In genomic region chr15:78826213-78827204, GRCm38 (mm10) we compare ENCODE assay signal across 8 mouse cellular contexts. TPM values are rescaled to one million over a fixed set of nuclear protein-coding genes. Genes with fewer than 3 reads are reported as not detected.
DNase-seq lines count a peak whose midpoint lies in the region; ATAC-seq lines count a peak whose summit lies in the region.

No protein-coding gene starts in this region.

- H3K4me2 ChIP-seq in hindbrain, embryonic 15.5 days: no peak overlapping the region

- 29% methylated on average over 28 of the region's 28 CpGs for WGBS in hindbrain, embryonic 15.5 days
- WGBS in midbrain, embryonic 10.5 days: 22% methylated on average over 28 of the region's 28 CpGs

- no peak overlapping the region for H3K9ac ChIP-seq in hindbrain, embryonic 15.5 days

- H3K27me3 ChIP-seq in hindbrain, embryonic 15.5 days: no peaks in the 10 kb centered on the region
- peaks cover 31% of the 10 kb centered on the region for H3K27me3 ChIP-seq in midbrain, embryonic 10.5 days (ENCODE audit: low read depth, poor library complexity, severe bottlenecking)

- peak; percentile 88 for ATAC-seq in frontal cortex, adult (ENCODE audit: low TSS enrichment)
- ATAC-seq in hindbrain, embryonic 15.5 days (ENCODE audit: low FRiP score, low read depth): peak; percentile 86

- H3K9me3 ChIP-seq in hindbrain, embryonic 15.5 days: no peaks in the 10 kb centered on the region
- no peaks in the 10 kb centered on the region for H3K9me3 ChIP-seq in midbrain, embryonic 10.5 days (replicated peaks)

- peak; percentile 67 for DNase-seq in ovary, postnatal 36 days (ENCODE audit: low spot score)
- no peak for DNase-seq in ovary, adult 18-20 months (ENCODE audit: low spot score)
- DNase-seq in cerebellum, adult 8-10 months: peak; percentile 64
- peak; percentile 74 to 79 for DNase-seq in left cerebral cortex, postnatal 25 days (ENCODE audit: low spot score in 2 of 2)
- DNase-seq in midbrain, embryonic 10.5 days (ENCODE audit: low spot score): peak; percentile 78
- peak; percentile 41 to 50 for DNase-seq in spleen, postnatal 36 days (ENCODE audit: low spot score in 2 of 2)

- intact Hi-C loops in left cerebral cortex, postnatal 25 days (cut with DNase I): loop anchor here (1.0 to 2.0 kb wide), 2 partner anchors 22 to 43 kb away; no protein-coding TSS in a partner anchor

- H3K4me1 ChIP-seq in hindbrain, embryonic 15.5 days (replicated peaks): peaks cover 10% of the 10 kb centered on the region
- H3K4me1 ChIP-seq in midbrain, embryonic 10.5 days: peaks cover 23% of the 10 kb centered on the region

- H3K4me3 ChIP-seq in hindbrain, embryonic 15.5 days: no peak overlapping the region
- no peak overlapping the region for H3K4me3 ChIP-seq in midbrain, embryonic 10.5 days

- no peaks in the 10 kb centered on the region for H3K36me3 ChIP-seq in hindbrain, embryonic 15.5 days
- H3K36me3 ChIP-seq in midbrain, embryonic 10.5 days: no peaks in the 10 kb centered on the region

- H3K27ac ChIP-seq in hindbrain, embryonic 15.5 days (replicated peaks): no peak overlapping the region
- H3K27ac ChIP-seq in midbrain, embryonic 10.5 days (replicated peaks): peak overlapping the region; percentile 49; the same call in 1 of the 2 replicates

RNA-seq across cellular contexts. Expression of gene Cdc42ep1, which starts 15.9 kb away (rescaled TPM):
- 14.7 and 15.5 TPM in 2 replicates for polyA plus RNA-seq in hindbrain, embryonic 15.5 days (2015; fragmentation: Nextera tagmentation; extraction: Ambion mirVana)
- total RNA-seq in left cerebral cortex, postnatal 25 days (2021): 10 to 100 TPM; 11.9 to 13.2 TPM
- 12.9 and 14.3 TPM in 2 replicates for polyA plus RNA-seq in midbrain, embryonic 10.5 days (2016; fragmentation: Nextera tagmentation; extraction: Ambion mirVana)

RNA-seq across cellular contexts. Expression of gene Card10, which starts 23.7 kb away (rescaled TPM):
- 2.4 and 2.6 TPM in 2 replicates for polyA plus RNA-seq in hindbrain, embryonic 15.5 days (2015; fragmentation: Nextera tagmentation; extraction: Ambion mirVana)
- 1 to 10 TPM; 3.9 to 4.2 TPM for total RNA-seq in left cerebral cortex, postnatal 25 days (2021)
- polyA plus RNA-seq in midbrain, embryonic 10.5 days (2016; fragmentation: Nextera tagmentation; extraction: Ambion mirVana): 2.6 TPM in 2 replicates

RNA-seq across cellular contexts. Expression of gene Lgals2, which starts 28.8 kb away (rescaled TPM):
- 0.68 TPM in 1 of 2 replicates, not detected in the other for polyA plus RNA-seq in hindbrain, embryonic 15.5 days (2015; fragmentation: Nextera tagmentation; extraction: Ambion mirVana)
- total RNA-seq in left cerebral cortex, postnatal 25 days (2021): not detected
- not detected in 2 replicates for polyA plus RNA-seq in midbrain, embryonic 10.5 days (2016; fragmentation: Nextera tagmentation; extraction: Ambion mirVana)

RNA-seq across cellular contexts. Expression of gene Gga1, which starts 50.5 kb away (rescaled TPM):
- polyA plus RNA-seq in hindbrain, embryonic 15.5 days (2015; fragmentation: Nextera tagmentation; extraction: Ambion mirVana): 44.7 and 51.9 TPM in 2 replicates
- total RNA-seq in left cerebral cortex, postnatal 25 days (2021): 10 to 100 TPM; 58.0 to 61.2 TPM
- polyA plus RNA-seq in midbrain, embryonic 10.5 days (2016; fragmentation: Nextera tagmentation; extraction: Ambion mirVana): 47.1 and 52.8 TPM in 2 replicates

RNA-seq across cellular contexts. Expression of gene Mfng, which starts 53.2 kb away (rescaled TPM):
- polyA plus RNA-seq in hindbrain, embryonic 15.5 days (2015; fragmentation: Nextera tagmentation; extraction: Ambion mirVana): 21.5 and 42.1 TPM in 2 replicates
- total RNA-seq in left cerebral cortex, postnatal 25 days (2021): 1 to 10 TPM; 6.0 to 6.1 TPM
- 81.5 and 121 TPM in 2 replicates for polyA plus RNA-seq in midbrain, embryonic 10.5 days (2016; fragmentation: Nextera tagmentation; extraction: Ambion mirVana)
